Mouse (Mus musculus): Measurements from ENCODE around the gene Tgfbr2.

DNA sequence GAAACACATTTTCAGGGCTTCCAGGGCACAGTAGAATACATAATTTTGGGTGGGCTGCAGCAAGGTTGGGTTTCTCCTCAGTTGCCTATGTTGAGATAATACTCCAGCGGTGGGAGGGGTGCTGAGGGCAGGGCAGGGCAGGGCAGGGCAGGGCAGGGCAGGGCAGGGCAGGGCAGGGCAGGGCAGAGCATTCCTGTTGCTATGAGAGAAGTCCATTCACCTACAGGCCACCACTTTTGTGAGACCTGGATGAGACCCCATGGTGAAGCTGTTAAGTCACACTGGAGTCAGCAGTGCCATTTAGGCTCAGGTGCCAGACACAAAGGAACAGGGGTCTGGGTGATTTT, 18.3 kb upstream of the Tgfbr2 start:
- TF ChIP-seq CTCF (IDR thresholded peaks at IDR 0.05; ENCODE audit: low read depth) (no peak), EP300 (IDR thresholded peaks at IDR 0.05; ENCODE audit: low read depth) (no peak)

Data from liver, embryonic 14.5 days (tissue).